Mouse (Mus musculus): ENCODE measurements at regions not wholly inside any gene's neighbourhood (a gene's known extent, or its start where the extent isn't known, plus 50 kb on each side); places are given as distances from the start of the nearest gene placed in this dataset.
A peak's percentile ranks its signal among the peaks of the same experiment; 100 is the strongest.

GRCm38 (mm10) chr2:168842261-168842740 is 74.6 kb upstream of the Sall4 start:
- DNase-seq (ENCODE audit: low spot score) = peak; percentile 32
- 0 out of 2 replicates have a peak, but pooled peaks have one; percentile 14 for ATAC-seq (ENCODE audit: insufficient read depth, low FRiP score, low TSS enrichment)
- H3K4me1 ChIP-seq (ENCODE audit: control insufficient read depth, insufficient read depth, low read length) = peaks cover 18% of the 10 kb centered on the region
- H3K9me3 ChIP-seq (ENCODE audit: control insufficient read depth, low read length) = no peaks in the 10 kb centered on the region
- H3K27ac ChIP-seq (ENCODE audit: low read depth, low read length) = no peak overlapping the region
- H3K36me3 ChIP-seq (ENCODE audit: control insufficient read depth, insufficient read depth, low read length) = no peaks in the 10 kb centered on the region
- peaks cover 3% of the 10 kb centered on the region; the same call in 1 of the 2 replicates for H3K27me3 ChIP-seq (ENCODE audit: control insufficient read depth, insufficient read depth, low read length)
- 16% methylated on average over 15 of the region's 15 CpGs for WGBS
- peak overlapping the region; percentile 34 for H3K4me2 ChIP-seq (ENCODE audit: low read depth)
- H3K9ac ChIP-seq (ENCODE audit: low read length) = no peak overlapping the region
- no peak overlapping the region for H3K4me3 ChIP-seq (ENCODE audit: low read depth, low read length)

GRCm38 (mm10) chr2:168841713-168842045 is 73.9 kb upstream of the Sall4 start:
- 1% methylated on average over 11 of the region's 11 CpGs for WGBS
- DNase-seq (ENCODE audit: low spot score) (no peak), ATAC-seq (ENCODE audit: insufficient read depth, low FRiP score, low TSS enrichment) (no peak)
- H3K4me3 ChIP-seq (ENCODE audit: low read depth, low read length) = no peak overlapping the region
- no peak overlapping the region; the same call in none of the 2 replicates for H3K4me2 ChIP-seq (ENCODE audit: low read depth)
- no peaks in the 10 kb centered on the region for H3K36me3 ChIP-seq (ENCODE audit: control insufficient read depth, insufficient read depth, low read length)
- H3K27me3 ChIP-seq (ENCODE audit: control insufficient read depth, insufficient read depth, low read length) = peaks cover 3% of the 10 kb centered on the region; the same call in 1 of the 2 replicates
- no peaks in the 10 kb centered on the region for H3K9me3 ChIP-seq (ENCODE audit: control insufficient read depth, low read length)
- H3K4me1 ChIP-seq (ENCODE audit: control insufficient read depth, insufficient read depth, low read length) = peaks cover 18% of the 10 kb centered on the region
- H3K27ac ChIP-seq (ENCODE audit: low read depth, low read length) = no peak overlapping the region
- H3K9ac ChIP-seq (ENCODE audit: low read length) = no peak overlapping the region

GRCm38 (mm10) chr2:168840853-168841712 is 73.3 kb upstream of the Sall4 start:
- H3K4me1 ChIP-seq (ENCODE audit: control insufficient read depth, insufficient read depth, low read length) = peaks cover 18% of the 10 kb centered on the region
- no peak overlapping the region for H3K9ac ChIP-seq (ENCODE audit: low read length)
- no peaks in the 10 kb centered on the region for H3K9me3 ChIP-seq (ENCODE audit: control insufficient read depth, low read length)
- H3K36me3 ChIP-seq (ENCODE audit: control insufficient read depth, insufficient read depth, low read length) = no peaks in the 10 kb centered on the region
- H3K4me2 ChIP-seq (ENCODE audit: low read depth) = no peak overlapping the region; the same call in 1 of the 2 replicates
- no peak overlapping the region for H3K27ac ChIP-seq (ENCODE audit: low read depth, low read length)
- DNase-seq (ENCODE audit: low spot score) (no peak), ATAC-seq (ENCODE audit: insufficient read depth, low FRiP score, low TSS enrichment) (no peak)
- peaks cover 3% of the 10 kb centered on the region; the same call in 1 of the 2 replicates for H3K27me3 ChIP-seq (ENCODE audit: control insufficient read depth, insufficient read depth, low read length)
- WGBS = 4% methylated on average over 19 of the region's 19 CpGs
- H3K4me3 ChIP-seq (ENCODE audit: low read depth, low read length) = no peak overlapping the region

GRCm38 (mm10) chr2:168839811-168840655 is 72.3 kb upstream of the Sall4 start:
- Histone ChIP-seq H3K27ac (ENCODE audit: low read depth, low read length) (peak overlapping the region; percentile 1; the same call in 1 of the 2 replicates), H3K4me1 (ENCODE audit: control insufficient read depth, insufficient read depth, low read length) (peaks cover 18% of the 10 kb centered on the region), H3K4me3 (ENCODE audit: low read depth, low read length) (0 out of 2 replicates have a peak overlapping the region, but pooled peaks have one; percentile 0), H3K9me3 (ENCODE audit: control insufficient read depth, low read length) (no peaks in the 10 kb centered on the region), H3K9ac (ENCODE audit: low read length) (peak overlapping the region; percentile 32; the same call in 1 of the 2 replicates), H3K36me3 (ENCODE audit: control insufficient read depth, insufficient read depth, low read length) (no peaks in the 10 kb centered on the region), H3K27me3 (ENCODE audit: control insufficient read depth, insufficient read depth, low read length) (peaks cover 3% of the 10 kb centered on the region; the same call in 1 of the 2 replicates), H3K4me2 (ENCODE audit: low read depth) (peak overlapping the region; percentile 48)
- WGBS = under 1% methylated on average over 24 of the region's 24 CpGs
- DNase-seq (ENCODE audit: low spot score) (peak; percentile 52), ATAC-seq (ENCODE audit: insufficient read depth, low FRiP score, low TSS enrichment) (peak; percentile 48; the same call in 1 of the 2 replicates)

GRCm38 (mm10) chr2:168839221-168839620 is 71.5 kb upstream of the Sall4 start:
- ATAC-seq (ENCODE audit: insufficient read depth, low FRiP score, low TSS enrichment) = no peak

GRCm38 (mm10) chr2:168838681-168839080 is 70.9 kb upstream of the Sall4 start:
- H3K9ac ChIP-seq (ENCODE audit: low read length) = no peak overlapping the region
- H3K27me3 ChIP-seq (ENCODE audit: control insufficient read depth, insufficient read depth, low read length) = peaks cover 3% of the 10 kb centered on the region; the same call in 1 of the 2 replicates
- no peak overlapping the region for H3K27ac ChIP-seq (ENCODE audit: low read depth, low read length)
- ATAC-seq (ENCODE audit: insufficient read depth, low FRiP score, low TSS enrichment) (no peak), DNase-seq (ENCODE audit: low spot score) (peak; percentile 60)
- 2% methylated on average over 12 of the region's 12 CpGs for WGBS
- no peaks in the 10 kb centered on the region for H3K9me3 ChIP-seq (ENCODE audit: control insufficient read depth, low read length)
- H3K4me2 ChIP-seq (ENCODE audit: low read depth) = peak overlapping the region; percentile 17; the same call in 1 of the 2 replicates
- H3K4me1 ChIP-seq (ENCODE audit: control insufficient read depth, insufficient read depth, low read length) = peaks cover 18% of the 10 kb centered on the region
- H3K36me3 ChIP-seq (ENCODE audit: control insufficient read depth, insufficient read depth, low read length) = no peaks in the 10 kb centered on the region
- H3K4me3 ChIP-seq (ENCODE audit: low read depth, low read length) = no peak overlapping the region

More at GRCm38 (mm10) chr2:168839221-168839620, 71.5 kb upstream of the Sall4 start:
- H3K9me3 ChIP-seq (ENCODE audit: control insufficient read depth, low read length) = no peaks in the 10 kb centered on the region
- H3K4me3 ChIP-seq (ENCODE audit: low read depth, low read length) = no peak overlapping the region
- H3K27ac ChIP-seq (ENCODE audit: low read depth, low read length) = no peak overlapping the region
- H3K27me3 ChIP-seq (ENCODE audit: control insufficient read depth, insufficient read depth, low read length) = peaks cover 3% of the 10 kb centered on the region; the same call in 1 of the 2 replicates
- WGBS = 6% methylated on average over 6 of the region's 6 CpGs
- H3K4me2 ChIP-seq (ENCODE audit: low read depth) = peak overlapping the region; percentile 48
- DNase-seq (ENCODE audit: low spot score) = no peak
- no peaks in the 10 kb centered on the region for H3K36me3 ChIP-seq (ENCODE audit: control insufficient read depth, insufficient read depth, low read length)
- H3K9ac ChIP-seq (ENCODE audit: low read length) = no peak overlapping the region
- peaks cover 18% of the 10 kb centered on the region for H3K4me1 ChIP-seq (ENCODE audit: control insufficient read depth, insufficient read depth, low read length)

GRCm38 (mm10) chr2:168837951-168838570 is 70.3 kb upstream of the Sall4 start:
- Histone ChIP-seq H3K9me3 (ENCODE audit: control insufficient read depth, low read length) (no peaks in the 10 kb centered on the region), H3K27ac (ENCODE audit: low read depth, low read length) (no peak overlapping the region), H3K4me3 (ENCODE audit: low read depth, low read length) (no peak overlapping the region), H3K4me1 (ENCODE audit: control insufficient read depth, insufficient read depth, low read length) (peaks cover 18% of the 10 kb centered on the region), H3K36me3 (ENCODE audit: control insufficient read depth, insufficient read depth, low read length) (no peaks in the 10 kb centered on the region), H3K27me3 (ENCODE audit: control insufficient read depth, insufficient read depth, low read length) (peaks cover 3% of the 10 kb centered on the region; the same call in 1 of the 2 replicates), H3K9ac (ENCODE audit: low read length) (no peak overlapping the region), H3K4me2 (ENCODE audit: low read depth) (no peak overlapping the region)
- ATAC-seq (ENCODE audit: insufficient read depth, low FRiP score, low TSS enrichment) (no peak), DNase-seq (ENCODE audit: low spot score) (no peak)
- 19% methylated on average over 5 of the region's 5 CpGs for WGBS

GRCm38 (mm10) chr2:168834771-168835170 is 67.0 kb upstream of the Sall4 start:
- H3K4me3 ChIP-seq (ENCODE audit: low read depth, low read length) = no peak overlapping the region
- no peak overlapping the region for H3K9ac ChIP-seq (ENCODE audit: low read length)
- DNase-seq (ENCODE audit: low spot score) (no peak), ATAC-seq (ENCODE audit: insufficient read depth, low FRiP score, low TSS enrichment) (no peak)
- no peak overlapping the region for H3K4me2 ChIP-seq (ENCODE audit: low read depth)
- H3K36me3 ChIP-seq (ENCODE audit: control insufficient read depth, insufficient read depth, low read length) = no peaks in the 10 kb centered on the region
- peaks cover 6% of the 10 kb centered on the region; the same call in 1 of the 2 replicates for H3K4me1 ChIP-seq (ENCODE audit: control insufficient read depth, insufficient read depth, low read length)
- 94% methylated on average over 3 of the region's 3 CpGs for WGBS
- H3K27ac ChIP-seq (ENCODE audit: low read depth, low read length) = no peak overlapping the region
- no peaks in the 10 kb centered on the region for H3K27me3 ChIP-seq (ENCODE audit: control insufficient read depth, insufficient read depth, low read length)
- H3K9me3 ChIP-seq (ENCODE audit: control insufficient read depth, low read length) = no peaks in the 10 kb centered on the region

Measured in neural tube, embryonic 11.5 days (tissue).